Mouse (Mus musculus): ENCODE results near the gene Ttyh1. TPM values are rescaled to one million over a fixed set of nuclear protein-coding genes. Genes with fewer than 3 reads are reported as not detected.
A peak's percentile ranks its signal among the peaks of the same experiment; 100 is the strongest.

Gene Ttyh1
- polyA plus RNA-seq (2012; rRNA removed) = 4.4 and 4.8 TPM in 2 replicates
- 1.9 and 2.6 TPM in 2 replicates for polyA plus RNA-seq (2014; fragmentation: Nextera tagmentation; extraction: Ambion mirVana)

DNA sequence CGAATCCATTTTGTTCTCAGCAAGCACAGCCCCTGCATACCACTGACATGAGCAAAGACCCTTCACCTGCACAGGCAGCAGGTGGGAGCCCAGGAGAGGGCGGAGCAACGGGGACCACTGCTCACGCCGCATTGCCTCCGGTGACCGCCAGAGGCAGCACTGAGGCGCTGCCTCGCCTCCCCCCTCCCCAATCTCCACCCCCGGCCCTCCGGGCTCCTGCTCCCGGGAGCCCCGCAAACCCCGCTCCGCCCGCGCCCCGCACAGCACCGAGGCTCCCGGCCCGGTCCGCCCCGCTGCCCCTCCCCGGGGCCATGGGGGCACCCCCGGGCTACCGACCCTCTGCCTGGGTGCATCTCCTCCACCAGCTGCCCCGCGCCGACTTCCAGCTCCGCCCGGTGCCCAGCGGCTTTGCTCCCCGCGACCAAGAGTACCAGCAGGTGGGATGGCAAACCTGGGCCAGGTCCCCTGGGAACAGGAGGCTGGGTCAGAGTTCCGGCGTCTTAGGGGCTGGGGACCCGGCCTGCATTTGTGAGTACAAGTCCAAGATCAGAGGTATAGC lies at the start of gene Ttyh1:
Gene Ttyh1 (plus strand): TSS at position 65 of the 559 bp plus-strand sequence.
- H3K4me2 ChIP-seq (replicated peaks; ENCODE audit: low read depth, low read length, severe bottlenecking) = peak within 1 kb of the TSS; percentile 61
- H3K36me3 ChIP-seq (ENCODE audit: control insufficient read depth, insufficient read depth, low read length) = no peaks in the 10 kb centered on the region
- peaks cover 24% of the 10 kb centered on the region for H3K27me3 ChIP-seq (ENCODE audit: control insufficient read depth, insufficient read depth, low read length)
- TF ChIP-seq POLR2A (IDR thresholded peaks at IDR 0.05; ENCODE audit: borderline replicate concordance, extremely low read depth, insufficient read depth, insufficient read length) = no peak
- no peak within 1 kb of the TSS for H3K27ac ChIP-seq (replicated peaks; ENCODE audit: low read depth, low read length)
- H3K9me3 ChIP-seq (ENCODE audit: control insufficient read depth, low read length) = no peaks in the 10 kb centered on the region
- no peak for ATAC-seq (ENCODE audit: low FRiP score, low read depth)
- peak within 1 kb of the TSS; percentile 35 for H3K4me3 ChIP-seq (replicated peaks; ENCODE audit: low read length)
- H3K4me1 ChIP-seq (ENCODE audit: control insufficient read depth, insufficient read depth, low read length) = 0 out of 2 replicates have a peak, but pooled peaks cover 5% of the 10 kb centered on the region
- WGBS = 1% methylated on average over 29 of the region's 37 CpGs
- peak within 1 kb of the TSS; percentile 40; the same call in 1 of the 2 replicates for H3K9ac ChIP-seq (ENCODE audit: low read depth, low read length, severe bottlenecking)
- DNase-seq (ENCODE audit: low spot score) = no peak

DNA sequence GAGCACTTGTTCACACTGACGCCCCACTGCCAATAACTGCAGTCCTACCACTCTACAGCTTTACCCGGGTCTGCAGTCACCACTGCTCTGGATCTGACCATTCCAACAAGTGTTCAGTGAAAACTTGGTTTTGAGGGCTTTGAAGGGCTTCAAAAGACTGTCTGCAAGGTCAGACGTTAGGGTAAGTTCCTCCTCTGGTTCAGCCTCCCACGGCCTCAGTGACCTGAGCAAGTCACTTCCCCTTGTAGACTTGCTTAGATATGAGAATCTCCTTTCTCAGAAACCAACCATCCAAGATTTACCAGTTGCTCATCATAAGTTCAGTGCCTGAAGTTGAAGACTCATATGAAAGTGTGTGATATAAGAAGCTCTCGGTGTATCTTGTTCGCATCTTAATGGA lies 48.1 kb upstream of the Ttyh1 start:
- ATAC-seq (ENCODE audit: low FRiP score, low read depth) = no peak
- 84% methylated on average over 6 of the region's 6 CpGs for WGBS

DNA sequence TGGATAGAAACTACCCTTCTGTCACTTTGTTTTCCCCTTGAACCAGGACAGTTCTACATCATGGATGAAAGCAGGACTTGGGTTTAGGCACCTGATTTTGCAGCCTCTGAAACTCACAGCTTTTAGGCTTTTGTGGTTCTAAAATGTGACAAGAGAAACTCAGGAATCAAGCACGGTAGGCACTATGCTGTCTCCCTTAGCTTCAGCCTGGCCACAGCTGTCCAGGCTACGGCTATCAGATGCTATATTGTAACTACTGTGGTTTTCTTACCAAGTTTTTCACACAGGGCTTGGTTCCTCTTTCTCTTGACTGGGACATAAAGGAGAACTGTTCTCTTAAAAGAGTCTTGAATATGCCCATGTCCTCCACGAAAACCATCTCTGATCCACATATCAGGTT lies 46.1 kb upstream of the Ttyh1 start:
- 75% methylated on average over 3 of the region's 3 CpGs for WGBS
- no peaks in the 10 kb centered on the region for H3K9me3 ChIP-seq (ENCODE audit: control insufficient read depth, low read length)

More for the DNA sequence above, 48.1 kb upstream of the Ttyh1 start:
- no peak overlapping the region for H3K4me3 ChIP-seq (replicated peaks; ENCODE audit: low read length)
- H3K27me3 ChIP-seq (ENCODE audit: control insufficient read depth, insufficient read depth, low read length) = no peaks in the 10 kb centered on the region
- no peaks in the 10 kb centered on the region for H3K36me3 ChIP-seq (ENCODE audit: control insufficient read depth, insufficient read depth, low read length)
- no peak overlapping the region for H3K9ac ChIP-seq (ENCODE audit: low read depth, low read length, severe bottlenecking)
- H3K27ac ChIP-seq (replicated peaks; ENCODE audit: low read depth, low read length) = no peak overlapping the region
- no peak overlapping the region for H3K4me2 ChIP-seq (replicated peaks; ENCODE audit: low read depth, low read length, severe bottlenecking)
- H3K4me1 ChIP-seq (ENCODE audit: control insufficient read depth, insufficient read depth, low read length) = no peaks in the 10 kb centered on the region
- no peak for TF ChIP-seq POLR2A (IDR thresholded peaks at IDR 0.05; ENCODE audit: borderline replicate concordance, extremely low read depth, insufficient read depth, insufficient read length)
- DNase-seq (ENCODE audit: low spot score) = no peak
- no peaks in the 10 kb centered on the region for H3K9me3 ChIP-seq (ENCODE audit: control insufficient read depth, low read length)

DNA sequence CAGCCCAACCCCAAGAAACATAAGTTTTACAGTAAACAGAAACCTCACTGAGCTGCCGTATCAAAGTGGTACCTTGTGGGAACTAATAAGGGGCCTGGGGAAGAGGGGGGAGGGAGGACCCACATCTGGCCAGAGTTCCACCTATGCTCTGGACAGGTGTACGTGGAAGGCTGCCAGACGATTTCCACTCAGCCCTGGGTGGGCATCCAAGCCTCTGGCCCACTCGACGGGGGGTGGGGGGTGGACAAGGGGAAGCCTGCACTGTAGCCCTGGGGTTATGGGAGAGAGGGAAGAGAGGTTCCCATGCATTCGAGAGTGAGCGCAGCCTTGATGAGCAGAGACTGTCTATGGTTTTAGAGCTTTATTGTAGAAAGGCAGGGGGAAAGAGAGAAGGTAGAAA lies 39.7 kb upstream of the Ttyh1 start:
- Histone ChIP-seq H3K27ac (replicated peaks; ENCODE audit: low read depth, low read length) (no peak overlapping the region), H3K4me1 (ENCODE audit: control insufficient read depth, insufficient read depth, low read length) (no peaks in the 10 kb centered on the region), H3K4me3 (replicated peaks; ENCODE audit: low read length) (no peak overlapping the region), H3K4me2 (replicated peaks; ENCODE audit: low read depth, low read length, severe bottlenecking) (no peak overlapping the region), H3K36me3 (ENCODE audit: control insufficient read depth, insufficient read depth, low read length) (no peaks in the 10 kb centered on the region), H3K9me3 (ENCODE audit: control insufficient read depth, low read length) (no peaks in the 10 kb centered on the region), H3K27me3 (ENCODE audit: control insufficient read depth, insufficient read depth, low read length) (no peaks in the 10 kb centered on the region), H3K9ac (ENCODE audit: low read depth, low read length, severe bottlenecking) (no peak overlapping the region)
- no peak for DNase-seq (ENCODE audit: low spot score)
- 77% methylated on average over 7 of the region's 7 CpGs for WGBS
- no peak for TF ChIP-seq POLR2A (IDR thresholded peaks at IDR 0.05; ENCODE audit: borderline replicate concordance, extremely low read depth, insufficient read depth, insufficient read length)
- ATAC-seq (ENCODE audit: low FRiP score, low read depth) = no peak

More for the DNA sequence above, 46.1 kb upstream of the Ttyh1 start:
- no peaks in the 10 kb centered on the region for H3K4me1 ChIP-seq (ENCODE audit: control insufficient read depth, insufficient read depth, low read length)
- no peak overlapping the region for H3K4me3 ChIP-seq (replicated peaks; ENCODE audit: low read length)
- no peaks in the 10 kb centered on the region for H3K27me3 ChIP-seq (ENCODE audit: control insufficient read depth, insufficient read depth, low read length)
- no peak for TF ChIP-seq POLR2A (IDR thresholded peaks at IDR 0.05; ENCODE audit: borderline replicate concordance, extremely low read depth, insufficient read depth, insufficient read length)
- no peak overlapping the region for H3K9ac ChIP-seq (ENCODE audit: low read depth, low read length, severe bottlenecking)
- no peak overlapping the region for H3K4me2 ChIP-seq (replicated peaks; ENCODE audit: low read depth, low read length, severe bottlenecking)
- H3K27ac ChIP-seq (replicated peaks; ENCODE audit: low read depth, low read length) = no peak overlapping the region
- DNase-seq (ENCODE audit: low spot score) (no peak), ATAC-seq (ENCODE audit: low FRiP score, low read depth) (no peak)
- no peaks in the 10 kb centered on the region for H3K36me3 ChIP-seq (ENCODE audit: control insufficient read depth, insufficient read depth, low read length)

DNA sequence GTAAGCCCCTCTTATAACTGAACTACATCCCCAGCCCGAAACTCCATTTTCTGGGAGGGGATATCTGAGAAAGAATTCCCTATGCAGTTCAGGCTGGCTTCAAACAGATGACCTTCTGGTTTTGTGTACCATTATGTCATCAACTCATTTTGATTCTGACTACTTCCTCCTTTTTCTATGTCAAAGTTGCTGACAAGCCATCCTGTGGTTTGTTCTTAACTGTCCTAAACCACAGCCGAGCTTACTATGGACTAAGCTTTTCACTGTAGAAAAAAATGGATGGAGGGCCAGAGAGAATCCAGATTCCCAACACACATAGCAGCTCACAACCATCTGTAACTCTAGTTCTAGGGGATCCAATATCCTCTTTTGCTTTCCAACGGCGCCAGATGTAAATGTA lies 38.7 kb upstream of the Ttyh1 start:
- no peaks in the 10 kb centered on the region for H3K36me3 ChIP-seq (ENCODE audit: control insufficient read depth, insufficient read depth, low read length)
- 84% methylated on average over 4 of the region's 4 CpGs for WGBS
- no peaks in the 10 kb centered on the region for H3K27me3 ChIP-seq (ENCODE audit: control insufficient read depth, insufficient read depth, low read length)
- TF ChIP-seq POLR2A (IDR thresholded peaks at IDR 0.05; ENCODE audit: borderline replicate concordance, extremely low read depth, insufficient read depth, insufficient read length) = no peak
- no peak overlapping the region for H3K4me3 ChIP-seq (replicated peaks; ENCODE audit: low read length)
- no peak for ATAC-seq (ENCODE audit: low FRiP score, low read depth)
- no peak for DNase-seq (ENCODE audit: low spot score)
- no peak overlapping the region for H3K4me2 ChIP-seq (replicated peaks; ENCODE audit: low read depth, low read length, severe bottlenecking)
- H3K9ac ChIP-seq (ENCODE audit: low read depth, low read length, severe bottlenecking) = no peak overlapping the region
- H3K4me1 ChIP-seq (ENCODE audit: control insufficient read depth, insufficient read depth, low read length) = no peaks in the 10 kb centered on the region
- H3K27ac ChIP-seq (replicated peaks; ENCODE audit: low read depth, low read length) = no peak overlapping the region
- no peaks in the 10 kb centered on the region for H3K9me3 ChIP-seq (ENCODE audit: control insufficient read depth, low read length)

All from limb, embryonic 14.5 days (tissue).